ENCODE assay signal across 9 mouse cellular contexts in the genomic region with DNA sequence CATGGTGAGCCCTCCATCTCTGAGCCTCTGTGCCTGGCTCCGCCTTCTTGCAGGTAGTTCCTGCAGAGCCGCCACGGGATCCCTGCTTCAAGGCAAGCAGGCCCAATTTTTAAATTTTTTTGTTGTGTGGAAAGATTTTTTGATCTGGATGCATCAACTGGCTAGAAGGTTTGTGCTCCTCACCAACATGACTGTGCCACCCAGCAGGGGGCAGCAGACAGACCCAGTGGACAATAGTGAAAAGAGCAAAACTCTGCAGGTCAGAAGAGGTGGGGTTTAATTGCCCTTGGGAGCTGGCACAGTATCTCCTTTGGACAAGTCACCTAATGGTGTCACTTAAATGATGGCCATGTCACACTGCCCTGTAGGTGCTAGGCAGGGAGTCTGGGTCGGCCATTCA.
DNase-seq lines count a peak whose midpoint lies in the region; ATAC-seq and TF ChIP-seq lines count a peak whose summit lies in the region.
"Had no signal": no experiment of that assay in that cellular context is flagged by ENCODE, and none has a peak within 500 bp of the region (broad histone marks: within the 10 kb centered on the region; RNA-seq: fewer than 3 reads in every experiment).

No protein-coding gene starts in this region.

- no peaks in the 10 kb centered on the region for H3K36me3 ChIP-seq in ES-E14 (ENCODE audit: control insufficient read depth, insufficient read depth, low read length, poor library complexity, severe bottlenecking)
- H3K36me3 ChIP-seq: lung, embryonic 15.5 days had no signal

- in situ Hi-C loops in ES-E14 (cut with MboI; ENCODE audit: low sequenced_read_pairs in 2 of 2, unreplicated experiment in 2 of 2), result no loop called here

- TF ChIP-seq POLR2A in cerebellum, adult 2 months (IDR thresholded peaks at IDR 0.05; ENCODE audit: borderline replicate concordance, insufficient read depth, low read length), result no peak

- H3K9me3 ChIP-seq in ES-E14 (ENCODE audit: control insufficient read depth, insufficient read depth, low read depth, low read length), result no peaks in the 10 kb centered on the region
- H3K9me3 ChIP-seq: lung, embryonic 15.5 days had no signal

- intact Hi-C loops in gastrocnemius, postnatal 36 days (cut with DNase I), result loop anchor here (2.0 to 5.0 kb wide), 3 partner anchors 82 to 222 kb away; no protein-coding TSS in a partner anchor

- no peak overlapping the region for H3K4me3 ChIP-seq in ES-E14 (ENCODE audit: insufficient read depth in 1 of 2, low read depth in 1 of 2, low read length in 2 of 2, poor library complexity in 1 of 2, severe bottlenecking in 1 of 2)
- H3K4me3 ChIP-seq in cerebellum, adult 2 months (replicated peaks; ENCODE audit: insufficient read depth, low read depth, low read length), result no peak overlapping the region
- H3K4me3 ChIP-seq: lung, embryonic 15.5 days had no signal

- H3K27ac ChIP-seq in ES-E14 (ENCODE audit: insufficient read depth, low read depth, low read length, poor library complexity, severe bottlenecking), result no peak overlapping the region
- no peak overlapping the region for H3K27ac ChIP-seq in cerebellum, adult 2 months (ENCODE audit: insufficient read depth, low read length)
- H3K27ac ChIP-seq: lung, embryonic 15.5 days had no signal

- TF ChIP-seq CTCF in cerebellum, adult 2 months (IDR thresholded peaks at IDR 0.05; ENCODE audit: borderline replicate concordance, insufficient read depth, low read depth, low read length), result peak; percentile 58

- peak; percentile 58 for DNase-seq in cerebellum, adult 11 months
- DNase-seq in ES-E14 (ENCODE audit: low read depth, low spot score), result peak; percentile 35
- peak; percentile 62 to 63 for DNase-seq in cerebellum, adult 2 months
- peak; percentile 75 to 79 for DNase-seq in gastrocnemius, postnatal 36 days
- peak; percentile 59 for DNase-seq in layer of hippocampus, adult 9-11 months
- DNase-seq in lung, postnatal 36 days, result peak; percentile 96
- peak; percentile 72 to 90 for DNase-seq in spleen, adult 18-20 months

- peaks cover 5 to 23% of the 10 kb centered on the region in 2 experiments; a peak in 2 of 4 replicates for H3K4me1 ChIP-seq in ES-E14 (ENCODE audit: control insufficient read depth in 2 of 2, insufficient read depth in 2 of 2, low read length in 2 of 2, poor library complexity in 1 of 2)
- H3K4me1 ChIP-seq in cerebellum, adult 2 months (ENCODE audit: control insufficient read depth, insufficient read depth, low read length), result peaks cover 41% of the 10 kb centered on the region

- H3K9ac ChIP-seq in ES-E14 (ENCODE audit: insufficient read depth, low read depth, low read length, poor library complexity, severe bottlenecking), result no peak overlapping the region
- H3K9ac ChIP-seq: lung, embryonic 15.5 days had no signal

- 88% methylated on average over 4 of the region's 4 CpGs for WGBS in cerebellum, adult 2 months

- ATAC-seq in cerebellum, adult (ENCODE audit: insufficient number of reproducible peaks, low FRiP score, low TSS enrichment), result no peak

- H3K27me3 ChIP-seq in cerebellum, adult 2 months (ENCODE audit: control insufficient read depth, insufficient read depth, low read length), result no peaks in the 10 kb centered on the region
- H3K27me3 ChIP-seq: lung, embryonic 15.5 days had no signal

TF ChIP-seq in ES-E14, 5 proteins besides CTCF, POLR2A, EP300 and RAD21:
- no peak for TF ChIP-seq CHD2 (IDR thresholded peaks at IDR 0.05; ENCODE audit: low read depth, low read length)
- 0 out of 2 replicates have a peak, but pooled peaks have one; percentile 18 for TF ChIP-seq ZC3H11A (IDR thresholded peaks at IDR 0.05; ENCODE audit: borderline replicate concordance, low read depth, low read length)
- TF ChIP-seq MAFK (IDR thresholded peaks at IDR 0.05; ENCODE audit: insufficient read depth, low read depth, low read length), result no peak
- TF ChIP-seq HCFC1 (IDR thresholded peaks at IDR 0.05; ENCODE audit: borderline replicate concordance, insufficient read depth, low read length), result no peak
- TF ChIP-seq ZNF384 (IDR thresholded peaks at IDR 0.05; ENCODE audit: low read depth, low read length), result no peak

Comparison
In these comparisons a context has a peak if more than half of its experiments do, and no peak if none do; other contexts are left out.
1. DNase-seq: peak in every context shown above with its lines; median percentile 96 in lung, postnatal 36 days; 81 in spleen, adult 18-20 months; 77 in gastrocnemius, postnatal 36 days; 62 in cerebellum, adult 2 months; 59 in layer of hippocampus, adult 9-11 months; 58 in cerebellum, adult 11 months; 35 in ES-E14.